Mouse (Mus musculus): ENCODE results near the gene Naglu. TPM values are rescaled to one million over a fixed set of nuclear protein-coding genes. Genes with fewer than 3 reads are reported as not detected.
A peak's percentile ranks its signal among the peaks of the same experiment; 100 is the strongest.

Gene Naglu
- polyA plus RNA-seq, 1 experiment from 2014 or later = 26.5 TPM

GRCm38 (mm10) chr11:101112186-101112585, 42.4 kb downstream of the Naglu start:
- H3K9ac ChIP-seq (ENCODE audit: low read depth, low read length) = no peak overlapping the region
- DNase-seq (ENCODE audit: low spot score) = no peak
- no peak for ATAC-seq (replicated peaks; ENCODE audit: low FRiP score, low read depth)
- H3K27ac ChIP-seq = no peak overlapping the region
- H3K4me3 ChIP-seq (replicated peaks; ENCODE audit: low read depth, low read length) = no peak overlapping the region
- H3K36me3 ChIP-seq (ENCODE audit: insufficient read depth, low read length) = 0 out of 2 replicates have a peak, but pooled peaks cover 3% of the 10 kb centered on the region
- no peak overlapping the region for H3K4me2 ChIP-seq (ENCODE audit: low read length)
- no peaks in the 10 kb centered on the region for H3K4me1 ChIP-seq (replicated peaks; ENCODE audit: insufficient read depth, low read length)
- no peaks in the 10 kb centered on the region for H3K9me3 ChIP-seq (replicated peaks; ENCODE audit: low read length)
- no peak for TF ChIP-seq CTCF (IDR thresholded peaks at IDR 0.05; ENCODE audit: low read depth)
- 88% methylated on average over 3 of the region's 3 CpGs for WGBS
- no peaks in the 10 kb centered on the region for H3K27me3 ChIP-seq (ENCODE audit: insufficient read depth, low read length)

GRCm38 (mm10) chr11:101115564-101115963, 45.8 kb downstream of the Naglu start:
- peak; percentile 12 for DNase-seq (ENCODE audit: low spot score)
- Histone ChIP-seq H3K36me3 (ENCODE audit: insufficient read depth, low read length) (0 out of 2 replicates have a peak, but pooled peaks cover 3% of the 10 kb centered on the region), H3K4me2 (ENCODE audit: low read length) (no peak overlapping the region), H3K27ac (no peak overlapping the region; the same call in 1 of the 2 replicates), H3K9me3 (replicated peaks; ENCODE audit: low read length) (no peaks in the 10 kb centered on the region), H3K4me1 (replicated peaks; ENCODE audit: insufficient read depth, low read length) (peaks cover 11% of the 10 kb centered on the region; the same call in 1 of the 2 replicates), H3K4me3 (replicated peaks; ENCODE audit: low read depth, low read length) (no peak overlapping the region), H3K9ac (ENCODE audit: low read depth, low read length) (no peak overlapping the region), H3K27me3 (ENCODE audit: insufficient read depth, low read length) (no peaks in the 10 kb centered on the region)
- no peak for ATAC-seq (replicated peaks; ENCODE audit: low FRiP score, low read depth)
- no peak for TF ChIP-seq CTCF (IDR thresholded peaks at IDR 0.05; ENCODE audit: low read depth)
- WGBS = 35% methylated on average over 2 of the region's 2 CpGs

GRCm38 (mm10) chr11:101118105-101118504, 48.3 kb downstream of the Naglu start:
- no peak for TF ChIP-seq CTCF (IDR thresholded peaks at IDR 0.05; ENCODE audit: low read depth)
- WGBS = 29% methylated on average over 4 of the region's 4 CpGs
- DNase-seq (ENCODE audit: low spot score) (peak; percentile 17), ATAC-seq (replicated peaks; ENCODE audit: low FRiP score, low read depth) (no peak)
- H3K9ac ChIP-seq (ENCODE audit: low read depth, low read length) = peak overlapping the region; percentile 90; the same call in 1 of the 2 replicates
- no peaks in the 10 kb centered on the region for H3K27me3 ChIP-seq (ENCODE audit: insufficient read depth, low read length)
- H3K27ac ChIP-seq = no peak overlapping the region
- no peaks in the 10 kb centered on the region for H3K9me3 ChIP-seq (replicated peaks; ENCODE audit: low read length)
- H3K4me1 ChIP-seq (replicated peaks; ENCODE audit: insufficient read depth, low read length) = peaks cover 16% of the 10 kb centered on the region; the same call in 1 of the 2 replicates
- H3K4me3 ChIP-seq (replicated peaks; ENCODE audit: low read depth, low read length) = peak overlapping the region; percentile 81; the same call in 1 of the 2 replicates
- peaks cover 7% of the 10 kb centered on the region; the same call in 1 of the 2 replicates for H3K36me3 ChIP-seq (ENCODE audit: insufficient read depth, low read length)
- H3K4me2 ChIP-seq (ENCODE audit: low read length) = peak overlapping the region; percentile 75

GRCm38 (mm10) chr11:101119131-101119760, 49.4 kb downstream of the Naglu start:
- peak overlapping the region; percentile 75 for H3K4me2 ChIP-seq (ENCODE audit: low read length)
- DNase-seq (ENCODE audit: low spot score) (peak; percentile 41), ATAC-seq (replicated peaks; ENCODE audit: low FRiP score, low read depth) (peak; percentile 59; the same call in 1 of the 2 replicates)
- peak overlapping the region; percentile 81 for H3K4me3 ChIP-seq (replicated peaks; ENCODE audit: low read depth, low read length)
- no peaks in the 10 kb centered on the region for H3K9me3 ChIP-seq (replicated peaks; ENCODE audit: low read length)
- H3K9ac ChIP-seq (ENCODE audit: low read depth, low read length) = peak overlapping the region; percentile 90
- H3K27me3 ChIP-seq (ENCODE audit: insufficient read depth, low read length) = no peaks in the 10 kb centered on the region
- peaks cover 16% of the 10 kb centered on the region; the same call in 1 of the 2 replicates for H3K4me1 ChIP-seq (replicated peaks; ENCODE audit: insufficient read depth, low read length)
- TF ChIP-seq CTCF (IDR thresholded peaks at IDR 0.05; ENCODE audit: low read depth) = peak; percentile 53; the same call in 1 of the 2 replicates
- peaks cover 8% of the 10 kb centered on the region; the same call in 1 of the 2 replicates for H3K36me3 ChIP-seq (ENCODE audit: insufficient read depth, low read length)
- H3K27ac ChIP-seq = peak overlapping the region; percentile 89
- WGBS = under 1% methylated on average over 37 of the region's 39 CpGs

GRCm38 (mm10) chr11:101119761-101120544, 50.1 kb downstream of the Naglu start, which contains the start of the genes Retreg3 and Tubg1:
TSS of gene Retreg3 (minus strand) at chr11:101119893.
TSS of gene Tubg1 (plus strand) at chr11:101119938.
- WGBS = under 1% methylated on average over 61 of the region's 61 CpGs
- no peak for TF ChIP-seq CTCF (IDR thresholded peaks at IDR 0.05; ENCODE audit: low read depth)
- DNase-seq (ENCODE audit: low spot score) (peak; percentile 99), ATAC-seq (replicated peaks; ENCODE audit: low FRiP score, low read depth) (peak; percentile 91)
- Histone ChIP-seq H3K27ac (peak within 1 kb of the TSS; percentile 89), H3K9me3 (replicated peaks; ENCODE audit: low read length) (no peaks in the 10 kb centered on the region), H3K4me3 (replicated peaks; ENCODE audit: low read depth, low read length) (peak within 1 kb of the TSS; percentile 81), H3K4me2 (ENCODE audit: low read length) (peak within 1 kb of the TSS; percentile 92), H3K9ac (ENCODE audit: low read depth, low read length) (peak within 1 kb of the TSS; percentile 90), H3K4me1 (replicated peaks; ENCODE audit: insufficient read depth, low read length) (peaks cover 16% of the 10 kb centered on the region; the same call in 1 of the 2 replicates), H3K27me3 (ENCODE audit: insufficient read depth, low read length) (no peaks in the 10 kb centered on the region), H3K36me3 (ENCODE audit: insufficient read depth, low read length) (peaks cover 8% of the 10 kb centered on the region; the same call in 1 of the 2 replicates)

Data from kidney, postnatal 0 days (tissue).